ENCODE assay signal across 24 mouse cellular contexts in the genomic region with DNA sequence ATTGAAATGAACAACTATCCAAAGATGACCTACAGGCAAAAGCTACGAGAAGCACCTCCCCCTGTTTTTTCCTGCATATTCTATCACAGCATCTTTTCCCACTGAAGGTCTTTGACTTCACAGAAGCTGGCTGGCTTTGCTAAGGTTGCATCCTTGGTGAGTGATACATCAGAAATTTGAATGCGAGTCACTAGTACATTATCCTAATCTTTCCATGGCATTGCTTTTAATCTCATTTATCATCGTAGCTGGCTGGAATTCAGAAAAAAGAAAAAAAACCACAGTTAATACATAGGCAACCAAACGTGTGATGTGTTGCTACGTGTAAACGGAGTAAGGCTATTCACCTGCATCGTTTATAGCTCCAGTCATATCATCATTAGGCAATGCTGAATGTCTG.
A peak's percentile ranks its signal among the peaks of the same experiment; 100 is the strongest.
DNase-seq lines count a peak whose midpoint lies in the region; ATAC-seq lines count a peak whose summit lies in the region.
"Had no signal": no experiment of that assay in that cellular context is flagged by ENCODE, and none has a peak within 500 bp of the region (broad histone marks: within the 10 kb centered on the region; RNA-seq: fewer than 3 reads in every experiment).

No protein-coding gene starts in this region.

- no peaks in the 10 kb centered on the region for H3K36me3 ChIP-seq in heart, embryonic 10.5 days
- H3K36me3 ChIP-seq in heart, embryonic 11.5 days (ENCODE audit: control insufficient read depth, insufficient read depth, low read length), result no peaks in the 10 kb centered on the region
- H3K36me3 ChIP-seq: G1E had no signal

- no peak overlapping the region for H3K4me3 ChIP-seq in heart, embryonic 10.5 days
- H3K4me3 ChIP-seq in heart, embryonic 11.5 days (ENCODE audit: low read depth, low read length), result no peak overlapping the region

- no peaks in the 10 kb centered on the region for H3K9me3 ChIP-seq in heart, embryonic 10.5 days
- no peaks in the 10 kb centered on the region for H3K9me3 ChIP-seq in heart, embryonic 11.5 days (replicated peaks; ENCODE audit: control insufficient read depth, low read length)

- 87% methylated on average over 7 of the region's 7 CpGs for WGBS in heart, embryonic 10.5 days
- WGBS in heart, embryonic 11.5 days (ENCODE audit: insufficient replicate concordance), result 84% methylated on average over 7 of the region's 7 CpGs

- no peak overlapping the region for H3K4me2 ChIP-seq in heart, embryonic 11.5 days

- H3K27me3 ChIP-seq in heart, embryonic 10.5 days (ENCODE audit: insufficient read depth, poor library complexity, severe bottlenecking), result no peaks in the 10 kb centered on the region
- H3K27me3 ChIP-seq in heart, embryonic 11.5 days (ENCODE audit: control insufficient read depth, insufficient read depth, low read length), result no peaks in the 10 kb centered on the region
- H3K27me3 ChIP-seq: CH12.LX, Patski had no signal

- peaks cover 8% of the 10 kb centered on the region for H3K4me1 ChIP-seq in heart, embryonic 10.5 days
- peaks cover 2% of the 10 kb centered on the region; the same call in 1 of the 2 replicates for H3K4me1 ChIP-seq in heart, embryonic 11.5 days (ENCODE audit: control insufficient read depth, insufficient read depth, low read length)

- peak; percentile 43 for DNase-seq in heart, adult 11 months
- DNase-seq in heart, postnatal 4 days, result no peak
- peak; percentile 13 for DNase-seq in heart, embryonic 10.5 days (ENCODE audit: low spot score)
- DNase-seq in 3T3-L1 (ENCODE audit: low read depth, low spot score) (peak; percentile 76), NIH3T3 (ENCODE audit: low read depth) (peak; percentile 55)
- DNase-seq in right cerebral cortex, postnatal 4 days, result no peak
- DNase-seq: adrenal gland, adult 2 months; adrenal gland, adult 8-10 months; adrenal gland, postnatal 10 days; adrenal gland, postnatal 14 days; adrenal gland, postnatal 25 days; adrenal gland, postnatal 36 days; B cell, adult 2 months; cerebellum, adult 11 months; cerebellum, adult 11-12 months; cerebellum, adult 18-20 months; cerebellum, adult 2 months; cerebellum, adult 8-10 months had no signal

- no peak for ATAC-seq in heart, embryonic 11.5 days (replicated peaks; ENCODE audit: insufficient number of reproducible peaks, low FRiP score, low TSS enrichment)
- no peak for ATAC-seq in activated CD4-positive, CD25-positive, alpha-beta regulatory T cell, adult 4 months
- ATAC-seq: CD4-positive, CD25-positive, alpha-beta regulatory T cell, adult 4 months; Patski had no signal

- H3K9ac ChIP-seq in heart, embryonic 11.5 days (ENCODE audit: low read depth, low read length), result no peak overlapping the region

- no peak overlapping the region for H3K27ac ChIP-seq in heart, embryonic 10.5 days
- H3K27ac ChIP-seq in heart, embryonic 11.5 days (ENCODE audit: low read depth, low read length), result no peak overlapping the region

Comparison
In these comparisons a context has a peak if more than half of its experiments do, and no peak if none do; other contexts are left out.
1. DNase-seq: peak in heart, adult 11 months (single experiment), heart, embryonic 10.5 days (single experiment), 3T3-L1 (single experiment) and NIH3T3 (single experiment); none in heart, postnatal 4 days (single experiment) and right cerebral cortex, postnatal 4 days (single experiment).